Mouse (Mus musculus) limb, embryonic 15.5 days (tissue): Measurements from ENCODE around the gene Zfp59. TPM values are rescaled to one million over a fixed set of nuclear protein-coding genes. Genes with fewer than 3 reads are reported as not detected.
"Not testable (repeated sequence)": the region's sequence is repeated elsewhere in the genome, so short reads cannot be mapped to it uniquely, and the experiment has no call there.

Source experiments
- ATAC-seq: fragments of 200-750 bp; cut with Nextera tagmentation; 2 replicates; pipeline ENCODE4 v1.8.0; 2017; ENCODE audit warnings: low read depth, moderate TSS enrichment; ENCODE audit not compliant: insufficient number of reproducible peaks, low FRiP score, low TSS enrichment
- H3K27ac ChIP-seq: fragments of 300-500 bp; sonication (generic); 2 replicates; pipeline ENCODE4 v1.5.1; 2015; ENCODE audit warnings: moderate library complexity, mild to moderate bottlenecking, inconsistent platforms
- H3K27me3 ChIP-seq: fragments of 300-500 bp; sonication (generic); 2 replicates; pipeline ENCODE4 v1.6.1; 2015; ENCODE audit warnings: inconsistent platforms
- H3K36me3 ChIP-seq: fragments of 300-500 bp; sonication (generic); 2 replicates; pipeline ENCODE4 v1.6.1; 2015; ENCODE audit warnings: inconsistent platforms
- H3K4me1 ChIP-seq: fragments of 300-500 bp; sonication (generic); 2 replicates; pipeline ENCODE4 v1.6.1; 2015; ENCODE audit warnings: inconsistent platforms
- H3K4me2 ChIP-seq: fragments of 300-500 bp; sonication (generic); 2 replicates; pipeline ENCODE4 v1.6.1; 2015; ENCODE audit warnings: mild to moderate bottlenecking, inconsistent platforms
- H3K4me3 ChIP-seq: fragments of 300-500 bp; sonication (generic); 2 replicates; pipeline ENCODE4 v1.5.1; 2015; ENCODE audit warnings: mild to moderate bottlenecking, inconsistent platforms
- H3K9ac ChIP-seq: fragments of 300-500 bp; sonication (generic); 2 replicates; pipeline ENCODE4 v1.6.1; 2015; ENCODE audit warnings: inconsistent platforms
- H3K9me3 ChIP-seq: fragments of 300-500 bp; sonication (generic); 2 replicates; pipeline ENCODE4 v1.6.1; 2016; ENCODE audit warnings: inconsistent platforms
- WGBS: fragments of 180-500 bp; shearing (Covaris S2); methylation state at CpG from one replicate; pipeline ENCODE4 v1.1.7; 2015; 5-methylcytosine and 5-hydroxymethylcytosine counted together
- polyA plus RNA-seq: library from polyadenylated mRNA; unstranded; fragments of >200 nt; fragmentation: Nextera tagmentation; extraction: Ambion mirVana; gene quantifications from 2 replicates; pipeline ENCODE4 v1.2.1, GENCODE M21; 2015

The Zfp59 gene
- polyA plus RNA-seq, result 7.2 and 8.0 TPM in 2 replicates

DNA sequence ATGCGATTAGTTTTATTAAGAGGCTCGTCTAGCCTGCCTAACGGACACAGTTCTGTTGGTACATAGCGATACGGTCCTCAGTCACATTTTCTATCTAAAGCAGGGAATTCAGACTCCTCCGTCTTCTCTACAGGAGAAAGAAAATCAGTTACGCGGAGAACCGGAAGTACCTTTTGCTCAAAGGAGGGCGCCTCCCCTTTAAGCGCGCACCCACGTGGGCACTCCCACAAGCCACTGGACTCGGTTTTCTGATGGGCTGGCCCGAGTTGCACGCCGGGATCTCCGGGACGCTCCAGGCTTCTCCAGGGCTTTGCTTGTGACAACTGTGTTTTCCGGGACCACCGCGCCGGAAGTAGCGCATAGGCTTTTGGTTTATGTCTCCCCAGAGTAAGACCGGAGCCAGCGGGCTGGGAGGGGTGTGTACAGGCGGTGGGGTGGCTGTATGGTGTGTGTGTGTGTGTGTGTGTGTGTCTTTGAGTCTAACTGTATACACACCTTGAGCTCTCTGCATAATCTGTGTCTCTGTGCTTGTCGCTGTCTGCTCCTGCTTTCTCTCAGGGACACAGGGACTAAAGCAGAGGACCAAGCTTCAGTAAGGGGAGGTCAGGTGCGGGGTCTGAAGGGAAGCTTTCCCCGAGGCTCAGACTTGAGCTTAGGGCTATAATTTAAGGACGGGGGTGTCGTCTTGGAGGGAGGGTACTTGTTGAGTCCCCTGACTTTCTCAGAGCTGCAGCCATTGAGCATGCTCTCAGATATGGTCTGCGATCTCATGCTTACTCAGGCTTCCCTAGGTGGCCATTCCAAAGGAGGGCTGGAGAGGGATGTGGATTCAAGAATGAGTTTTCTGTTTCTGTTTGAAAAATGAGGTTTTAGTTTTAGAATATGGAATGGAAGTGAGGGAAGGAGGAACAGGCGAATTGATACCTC is at the start of gene Zfp59:
Zfp59 (plus strand) TSS at position 285 of the 927 bp plus-strand sequence.
- no peaks in the 10 kb centered on the region for H3K9me3 ChIP-seq
- H3K27me3 ChIP-seq, result no peaks in the 10 kb centered on the region
- peak within 1 kb of the TSS; percentile 53 for H3K4me3 ChIP-seq
- H3K27ac ChIP-seq, result peak within 1 kb of the TSS; percentile 86
- H3K4me1 ChIP-seq, result no peaks in the 10 kb centered on the region
- H3K36me3 ChIP-seq, result no peaks in the 10 kb centered on the region
- peak within 1 kb of the TSS; percentile 42 for H3K9ac ChIP-seq
- ATAC-seq, result peak; percentile 95
- WGBS, result 3% methylated on average over 34 of the region's 34 CpGs
- H3K4me2 ChIP-seq, result peak within 1 kb of the TSS; percentile 59

GRCm38 (mm10) chr7:27789306-27789705 is 49.1 kb upstream of the Zfp59 start:
- H3K4me2 ChIP-seq, result no peak overlapping the region
- no peak for ATAC-seq
- H3K4me3 ChIP-seq, result no peak overlapping the region
- 85% methylated on average over 5 of the region's 5 CpGs for WGBS
- H3K9ac ChIP-seq, result no peak overlapping the region
- no peaks in the 10 kb centered on the region for H3K27me3 ChIP-seq
- H3K9me3 ChIP-seq, result no peaks in the 10 kb centered on the region; the same call in 1 of the 2 replicates
- H3K4me1 ChIP-seq, result no peaks in the 10 kb centered on the region
- no peak overlapping the region for H3K27ac ChIP-seq
- no peaks in the 10 kb centered on the region for H3K36me3 ChIP-seq

- not testable (repeated sequence) for H3K9me3 ChIP-seq, H3K27me3 ChIP-seq, ATAC-seq, H3K4me2 ChIP-seq, H3K4me1 ChIP-seq, H3K27ac ChIP-seq, H3K9ac ChIP-seq, H3K36me3 ChIP-seq, H3K4me3 ChIP-seq
- 31% methylated on average over 3 of the region's 3 CpGs for WGBS
Measured at GRCm38 (mm10) chr7:27793865-27794264, 44.5 kb upstream of the Zfp59 start.

DNA sequence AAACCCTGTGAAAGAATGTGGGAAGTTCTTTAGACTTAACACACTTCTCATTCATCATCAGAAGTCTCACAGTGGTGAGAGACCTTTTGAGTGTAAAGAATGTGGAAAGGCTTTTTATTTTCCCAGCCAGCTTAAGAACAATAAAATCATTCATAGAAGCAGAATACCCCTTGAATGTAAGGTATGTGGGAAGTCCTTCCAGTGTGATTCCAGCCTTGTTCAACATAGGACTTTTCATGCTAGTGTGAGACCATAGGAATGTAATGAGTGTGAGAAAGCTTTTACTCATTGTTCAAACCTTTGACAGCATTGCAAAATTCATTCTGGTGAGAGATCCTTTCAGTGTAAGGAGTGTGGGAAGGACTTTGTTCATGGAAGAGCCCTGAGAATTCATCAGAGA is 43.8 kb upstream of the Zfp59 start:
- Histone ChIP-seq H3K4me3 (no peak overlapping the region), H3K27ac (no peak overlapping the region), H3K27me3 (no peaks in the 10 kb centered on the region), H3K4me1 (0 out of 2 replicates have a peak, but pooled peaks cover 3% of the 10 kb centered on the region), H3K36me3 (no peaks in the 10 kb centered on the region), H3K9ac (no peak overlapping the region), H3K9me3 (no peaks in the 10 kb centered on the region), H3K4me2 (no peak overlapping the region)
- no peak for ATAC-seq

GRCm38 (mm10) chr7:27797906-27798811 is 40.2 kb upstream of the Zfp59 start:
- no peaks in the 10 kb centered on the region for H3K9me3 ChIP-seq
- no peaks in the 10 kb centered on the region for H3K27me3 ChIP-seq
- H3K4me2 ChIP-seq, result no peak overlapping the region
- no peak overlapping the region for H3K27ac ChIP-seq
- 0 out of 2 replicates have a peak, but pooled peaks cover 3% of the 10 kb centered on the region for H3K4me1 ChIP-seq
- H3K36me3 ChIP-seq, result no peaks in the 10 kb centered on the region
- H3K9ac ChIP-seq, result no peak overlapping the region
- no peak for ATAC-seq
- no peak overlapping the region for H3K4me3 ChIP-seq
- WGBS, result 43% methylated on average over 7 of the region's 8 CpGs

DNA sequence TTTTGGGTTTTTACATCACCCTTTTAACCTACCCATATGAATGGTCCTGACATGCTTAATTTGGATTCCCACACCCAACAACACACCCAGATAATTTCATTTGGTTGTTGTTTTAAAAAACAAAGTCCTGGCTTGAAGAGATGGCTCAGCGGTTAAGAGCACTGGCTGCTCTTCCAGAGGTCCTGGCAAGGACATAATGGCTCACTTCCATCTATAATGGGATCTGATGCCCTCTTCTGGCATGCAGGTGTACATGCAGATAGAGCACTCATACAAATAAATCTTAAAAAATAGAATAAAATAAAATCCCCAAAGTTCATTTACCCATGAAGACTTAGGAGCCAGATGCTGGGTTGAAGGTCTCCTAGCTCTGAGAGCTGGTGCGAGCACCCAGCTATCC is 37.3 kb upstream of the Zfp59 start:
- Histone ChIP-seq H3K9me3 (no peaks in the 10 kb centered on the region), H3K4me1 (0 out of 2 replicates have a peak, but pooled peaks cover 3% of the 10 kb centered on the region), H3K27me3 (no peaks in the 10 kb centered on the region), H3K36me3 (no peaks in the 10 kb centered on the region), H3K27ac (no peak overlapping the region), H3K9ac (no peak overlapping the region), H3K4me3 (no peak overlapping the region), H3K4me2 (no peak overlapping the region)
- ATAC-seq, result no peak
- 54% methylated on average over 2 of the region's 2 CpGs for WGBS

GRCm38 (mm10) chr7:27802986-27803385 is 35.4 kb upstream of the Zfp59 start:
- no peaks in the 10 kb centered on the region for H3K36me3 ChIP-seq
- 74% methylated on average over 5 of the region's 5 CpGs for WGBS
- no peak overlapping the region for H3K27ac ChIP-seq
- 0 out of 2 replicates have a peak, but pooled peaks cover 3% of the 10 kb centered on the region for H3K4me1 ChIP-seq
- H3K4me3 ChIP-seq, result no peak overlapping the region
- H3K4me2 ChIP-seq, result no peak overlapping the region
- ATAC-seq, result no peak
- no peaks in the 10 kb centered on the region for H3K27me3 ChIP-seq
- H3K9ac ChIP-seq, result no peak overlapping the region
- H3K9me3 ChIP-seq, result no peaks in the 10 kb centered on the region

GRCm38 (mm10) chr7:27804297-27805030 is 33.9 kb upstream of the Zfp59 start:
- Histone ChIP-seq H3K4me1 (no peaks in the 10 kb centered on the region), H3K4me2 (peak overlapping the region; percentile 71), H3K4me3 (peak overlapping the region; percentile 62), H3K27me3 (no peaks in the 10 kb centered on the region), H3K27ac (peak overlapping the region; percentile 60), H3K36me3 (peaks cover 14% of the 10 kb centered on the region), H3K9ac (peak overlapping the region; percentile 46), H3K9me3 (no peaks in the 10 kb centered on the region)
- ATAC-seq, result peak; percentile 82
- WGBS, result under 1% methylated on average over 25 of the region's 25 CpGs

- not testable (repeated sequence) for H3K9ac ChIP-seq, H3K9me3 ChIP-seq, H3K4me1 ChIP-seq, H3K4me3 ChIP-seq, ATAC-seq, H3K27ac ChIP-seq, H3K27me3 ChIP-seq, H3K4me2 ChIP-seq
- 91% methylated on average over 3 of the region's 3 CpGs for WGBS
- H3K36me3 ChIP-seq, result peaks cover 34% of the 10 kb centered on the region
Measured at GRCm38 (mm10) chr7:27806896-27807295, 31.5 kb upstream of the Zfp59 start, which contains the start of gene Zfp626. Gene Zfp626 (plus strand): TSS chr7:27807196.

DNA sequence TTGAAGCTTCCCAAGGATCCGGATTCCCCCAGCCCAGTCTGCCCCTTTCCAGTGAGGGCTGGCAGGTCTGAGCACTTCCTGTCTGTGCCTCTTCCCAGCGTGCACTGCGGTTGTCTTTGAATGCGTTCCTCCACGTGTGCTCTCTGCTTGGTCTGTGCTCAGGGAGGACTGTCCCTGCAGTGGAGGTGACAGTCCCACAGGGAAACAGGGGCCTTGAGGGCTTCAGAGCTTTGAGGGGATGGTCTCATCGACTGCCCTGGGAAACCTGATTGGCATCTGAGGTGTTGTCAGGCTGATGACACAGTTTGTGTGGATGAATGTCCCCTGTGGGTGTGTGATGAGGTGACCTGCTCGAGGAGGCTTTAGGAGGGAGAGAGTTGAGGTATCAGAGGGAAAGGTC is 31.1 kb upstream of the Zfp59 start:
- not testable (repeated sequence) for H3K4me1 ChIP-seq, ATAC-seq, H3K27ac ChIP-seq, H3K4me2 ChIP-seq, H3K9me3 ChIP-seq, H3K27me3 ChIP-seq, H3K9ac ChIP-seq, H3K4me3 ChIP-seq
- H3K36me3 ChIP-seq, result peaks cover 38% of the 10 kb centered on the region
- 84% methylated on average over 7 of the region's 7 CpGs for WGBS

DNA sequence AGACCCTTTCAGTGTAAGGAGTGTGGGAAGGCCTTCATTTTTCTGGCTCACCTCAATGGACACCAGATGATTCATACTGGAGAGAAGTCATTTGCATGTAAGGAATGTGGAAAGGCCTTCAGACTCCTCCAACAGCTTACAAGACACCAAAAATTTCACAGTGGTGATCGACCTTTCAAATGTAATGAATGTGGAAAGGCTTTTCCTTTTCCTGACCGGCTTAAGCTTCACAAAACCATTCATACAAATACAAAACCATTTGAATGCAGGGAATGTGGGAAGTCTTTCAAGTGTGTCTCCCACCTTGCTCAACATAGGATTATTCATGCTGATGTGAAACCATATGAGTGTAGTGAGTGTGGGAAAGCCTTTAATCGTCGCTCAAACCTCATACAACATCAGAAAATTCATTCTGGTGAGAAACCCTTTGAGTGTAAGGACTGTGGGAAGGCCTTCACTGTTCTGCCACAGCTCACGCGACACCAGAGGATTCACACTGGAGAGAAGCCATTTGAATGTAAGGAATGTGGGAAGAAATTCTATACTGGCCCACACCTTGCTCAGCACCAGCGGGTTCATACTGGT is 19.8 kb upstream of the Zfp59 start:
- Histone ChIP-seq H3K4me2 (no peak overlapping the region), H3K4me3 (no peak overlapping the region), H3K36me3 (peaks cover 37% of the 10 kb centered on the region), H3K27me3 (no peaks in the 10 kb centered on the region), H3K27ac (no peak overlapping the region), H3K4me1 (no peaks in the 10 kb centered on the region), H3K9me3 (no peaks in the 10 kb centered on the region), H3K9ac (no peak overlapping the region)
- ATAC-seq, result no peak
- WGBS, result 91% methylated on average over 7 of the region's 7 CpGs
